Mouse (Mus musculus): ENCODE results near the gene Slc35f1. TPM values are rescaled to one million over a fixed set of nuclear protein-coding genes. Genes with fewer than 3 reads are reported as not detected.

Gene Slc35f1
- polyA plus RNA-seq, 1 experiment = not detected

DNA sequence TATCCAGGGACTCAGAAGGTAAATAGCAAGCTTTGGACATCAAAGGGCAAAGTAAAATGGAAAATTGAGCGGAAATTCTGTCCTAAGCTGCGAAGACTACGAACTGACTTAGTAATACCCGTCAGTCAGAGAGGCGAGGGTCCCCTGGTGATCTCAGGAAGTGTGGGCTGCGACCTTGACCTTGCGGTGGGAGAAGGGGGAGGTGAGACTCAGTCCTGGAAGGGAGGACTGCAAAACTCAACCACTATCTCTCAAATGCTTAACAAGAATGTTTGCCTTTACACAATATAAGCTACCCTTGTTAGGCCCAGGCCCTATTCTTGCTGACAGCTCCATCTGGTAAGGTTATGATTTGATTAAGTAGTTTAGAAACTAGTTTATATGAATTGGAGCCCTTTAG, 466.0 kb downstream of the Slc35f1 start:
- TF ChIP-seq CTCF (IDR thresholded peaks at IDR 0.05; ENCODE audit: control insufficient read depth, insufficient read depth, insufficient read length) (no peak), MAX (IDR thresholded peaks at IDR 0.05) (no peak), USF1 (IDR thresholded peaks at IDR 0.05; ENCODE audit: low read depth) (no peak), FOSL1 (IDR thresholded peaks at IDR 0.05; ENCODE audit: insufficient read depth, low read length, poor library complexity, severe bottlenecking) (no peak), CEBPB (IDR thresholded peaks at IDR 0.05; ENCODE audit: low read depth) (no peak)
- no peak overlapping the region for H3ac ChIP-seq (ENCODE audit: control insufficient read depth, insufficient read length, low read depth)
- no peaks in the 10 kb centered on the region for H3K27me3 ChIP-seq (ENCODE audit: control insufficient read depth, insufficient read depth, insufficient read length)
- no peaks in the 10 kb centered on the region for H3K36me3 ChIP-seq (ENCODE audit: control insufficient read depth, insufficient read depth)
- H3K79me2 ChIP-seq (ENCODE audit: control insufficient read depth, insufficient read depth) = no peaks in the 10 kb centered on the region
- no peak overlapping the region for H3K4me3 ChIP-seq (ENCODE audit: insufficient read depth, poor library complexity, severe bottlenecking)
- H3K79me3 ChIP-seq (ENCODE audit: low read depth) = no peaks in the 10 kb centered on the region

DNA sequence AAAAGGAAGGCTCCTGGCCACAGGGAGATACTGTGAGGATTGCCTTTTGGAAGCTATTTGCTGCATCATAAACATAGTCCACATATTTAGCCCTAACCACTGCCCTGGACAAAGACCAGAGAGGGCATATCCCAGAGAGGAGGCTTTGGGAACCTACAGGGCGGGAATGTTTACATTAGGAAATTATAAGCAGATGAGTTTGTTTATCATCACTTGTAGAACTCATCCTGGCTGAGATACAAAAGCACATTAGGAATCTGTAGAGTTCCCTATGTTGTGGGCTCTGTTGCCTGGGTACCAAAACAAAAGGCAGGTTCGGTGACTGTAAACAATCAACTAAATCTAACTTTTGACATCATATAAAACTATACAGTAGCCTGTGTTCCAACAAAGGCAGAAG, 467.4 kb downstream of the Slc35f1 start:
- Histone ChIP-seq H3K27me3 (ENCODE audit: control insufficient read depth, insufficient read depth, insufficient read length) (no peaks in the 10 kb centered on the region), H3ac (ENCODE audit: control insufficient read depth, insufficient read length, low read depth) (no peak overlapping the region), H3K4me3 (ENCODE audit: insufficient read depth, poor library complexity, severe bottlenecking) (no peak overlapping the region), H3K79me2 (ENCODE audit: control insufficient read depth, insufficient read depth) (no peaks in the 10 kb centered on the region), H3K79me3 (ENCODE audit: low read depth) (no peaks in the 10 kb centered on the region), H3K36me3 (ENCODE audit: control insufficient read depth, insufficient read depth) (no peaks in the 10 kb centered on the region)
- TF ChIP-seq USF1 (IDR thresholded peaks at IDR 0.05; ENCODE audit: low read depth) (no peak), MYOD1 (IDR thresholded peaks at IDR 0.05; ENCODE audit: control insufficient read depth, insufficient read length, low read depth) (no peak), MAX (IDR thresholded peaks at IDR 0.05) (no peak), CTCF (IDR thresholded peaks at IDR 0.05; ENCODE audit: control insufficient read depth, insufficient read depth, insufficient read length) (no peak), CEBPB (IDR thresholded peaks at IDR 0.05; ENCODE audit: low read depth) (no peak), MYOG (IDR thresholded peaks at IDR 0.05; ENCODE audit: control insufficient read depth, extremely low read depth, insufficient read length) (no peak), FOSL1 (IDR thresholded peaks at IDR 0.05; ENCODE audit: insufficient read depth, low read length, poor library complexity, severe bottlenecking) (no peak)
